Mouse (Mus musculus) midbrain, embryonic 16.5 days (tissue): ENCODE measurements around the gene Wdr63. TPM values are rescaled to one million over a fixed set of nuclear protein-coding genes. Genes with fewer than 3 reads are reported as not detected.

Experiments
- ATAC-seq: fragments of 200-750 bp; cut with Nextera tagmentation; 2 replicates; pipeline ENCODE4 v1.8.0; 2017; ENCODE audit warnings: moderate TSS enrichment
- H3K27ac ChIP-seq: fragments of 300-500 bp; sonication (generic); 2 replicates; pipeline ENCODE4 v1.5.1; 2014; ENCODE audit warnings: mild to moderate bottlenecking, low read length, mixed read lengths
- H3K27me3 ChIP-seq: fragments of 300-500 bp; sonication (generic); 2 replicates; pipeline ENCODE4 v1.6.1; 2014; ENCODE audit warnings: low read depth, low read length, mixed read lengths; ENCODE audit not compliant: control insufficient read depth, insufficient read depth
- H3K36me3 ChIP-seq: fragments of 300-500 bp; sonication (generic); 2 replicates; pipeline ENCODE4 v1.6.1; 2014; ENCODE audit warnings: mild to moderate bottlenecking, low read length, moderate library complexity, mixed read lengths; ENCODE audit not compliant: control insufficient read depth, insufficient read depth
- H3K4me1 ChIP-seq: fragments of 300-500 bp; sonication (generic); 2 replicates; pipeline ENCODE4 v1.6.1; 2014; ENCODE audit warnings: mild to moderate bottlenecking, low read length, mixed read lengths; ENCODE audit not compliant: control insufficient read depth, insufficient read depth
- H3K4me2 ChIP-seq: fragments of 300-500 bp; sonication (generic); 2 replicates; pipeline ENCODE4 v1.6.1; 2014; ENCODE audit warnings: mild to moderate bottlenecking, low read length, mixed read lengths
- H3K4me3 ChIP-seq: fragments of 300-500 bp; sonication (generic); 2 replicates; pipeline ENCODE4 v1.5.1; 2014; ENCODE audit warnings: low read depth, mild to moderate bottlenecking, low read length, moderate library complexity, mixed read lengths
- H3K9ac ChIP-seq: fragments of 300-500 bp; sonication (generic); 2 replicates; pipeline ENCODE4 v1.6.1; 2014; ENCODE audit warnings: low read depth, low read length, mixed read lengths
- H3K9me3 ChIP-seq: fragments of 300-500 bp; sonication (generic); replicated peaks from 2 replicates; pipeline ENCODE4 v1.6.1; 2014; ENCODE audit warnings: mild to moderate bottlenecking, low read length, mixed read lengths; ENCODE audit not compliant: control insufficient read depth, poor library complexity, severe bottlenecking
- WGBS: fragments of 180-500 bp; shearing (Covaris S2); extraction: QIAGEN DNeasy Blood & Tissue Kit; methylation state at CpG from one replicate; pipeline ENCODE4 v1.1.7; 2014; 5-methylcytosine and 5-hydroxymethylcytosine counted together
- polyA plus RNA-seq: library from polyadenylated mRNA; unstranded; fragments of >200 nt; fragmentation: Nextera tagmentation; extraction: Ambion mirVana; gene quantifications from 2 replicates; pipeline ENCODE4 v1.2.1, GENCODE M21; 2015

Wdr63 gene
- polyA plus RNA-seq = 1.1 and 2.1 TPM in 2 replicates

DNA sequence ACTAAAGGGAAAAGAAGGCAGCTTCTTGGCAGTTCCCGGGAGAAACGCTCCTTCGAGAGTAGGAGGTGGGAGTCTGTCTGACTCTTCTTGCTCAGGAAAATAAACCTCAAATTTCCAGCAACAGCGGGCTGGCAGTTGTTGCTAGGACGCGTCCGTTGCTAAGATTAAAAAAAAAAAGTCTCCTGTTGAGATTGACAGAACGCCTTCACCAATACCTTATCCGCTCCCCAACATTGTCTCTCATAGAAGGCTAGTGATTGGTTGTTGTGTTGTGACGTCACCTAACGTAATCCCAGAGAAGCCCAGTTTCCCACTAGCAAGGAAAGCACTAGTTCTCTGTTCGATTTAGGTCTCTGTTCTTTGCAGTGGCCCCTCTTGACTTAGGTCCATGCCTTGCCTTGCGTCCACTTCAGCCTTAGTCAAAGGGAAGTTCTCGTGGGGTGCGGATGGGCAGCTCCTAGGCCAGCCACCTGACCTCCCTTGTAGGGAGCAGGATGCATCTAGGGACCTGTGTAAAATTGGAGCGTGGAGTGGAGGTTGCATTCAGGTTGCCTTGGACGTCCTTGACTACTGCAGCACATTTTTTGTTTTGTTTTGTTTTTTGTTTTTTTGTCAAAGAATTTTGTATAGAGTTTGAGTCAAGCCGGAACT lies at the start of gene Wdr63:
TSS of gene Wdr63 (minus strand) at position 210 of the 651 bp plus-strand sequence.
- Histone ChIP-seq H3K27ac (0 out of 2 replicates have a peak within 1 kb of the TSS, but pooled peaks have one; percentile 13), H3K36me3 (no peaks in the 10 kb centered on the region), H3K27me3 (no peaks in the 10 kb centered on the region), H3K4me1 (peaks cover 5% of the 10 kb centered on the region; the same call in 1 of the 2 replicates), H3K4me3 (peak within 1 kb of the TSS; percentile 44), H3K9ac (peak within 1 kb of the TSS; percentile 56), H3K4me2 (peak within 1 kb of the TSS; percentile 77), H3K9me3 (no peaks in the 10 kb centered on the region)
- peak; percentile 98 for ATAC-seq
- 10% methylated on average over 18 of the region's 18 CpGs for WGBS

DNA sequence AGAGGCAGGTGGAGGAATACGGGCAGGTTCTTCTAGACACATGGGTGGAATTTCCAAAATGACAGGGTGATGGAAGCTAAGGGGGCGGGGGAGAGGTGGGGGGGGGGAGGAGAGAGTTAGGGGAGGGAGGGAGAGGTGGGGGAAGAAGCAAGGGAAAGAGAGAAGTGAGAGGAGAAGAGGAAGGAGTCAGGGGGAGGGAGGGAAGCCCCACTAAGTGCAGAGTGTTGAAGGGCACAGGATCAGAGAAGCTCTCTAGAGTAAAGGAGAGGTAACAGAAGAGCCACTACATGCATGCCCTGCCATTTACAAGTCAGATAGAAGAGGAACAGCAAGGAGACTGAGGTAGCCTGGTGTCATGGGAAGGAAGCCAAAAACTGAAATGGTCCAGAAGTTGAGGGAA lies 48.9 kb upstream of the Wdr63 start:
- 85% methylated on average over 2 of the region's 2 CpGs for WGBS
- no peaks in the 10 kb centered on the region for H3K9me3 ChIP-seq
- no peak for ATAC-seq

DNA sequence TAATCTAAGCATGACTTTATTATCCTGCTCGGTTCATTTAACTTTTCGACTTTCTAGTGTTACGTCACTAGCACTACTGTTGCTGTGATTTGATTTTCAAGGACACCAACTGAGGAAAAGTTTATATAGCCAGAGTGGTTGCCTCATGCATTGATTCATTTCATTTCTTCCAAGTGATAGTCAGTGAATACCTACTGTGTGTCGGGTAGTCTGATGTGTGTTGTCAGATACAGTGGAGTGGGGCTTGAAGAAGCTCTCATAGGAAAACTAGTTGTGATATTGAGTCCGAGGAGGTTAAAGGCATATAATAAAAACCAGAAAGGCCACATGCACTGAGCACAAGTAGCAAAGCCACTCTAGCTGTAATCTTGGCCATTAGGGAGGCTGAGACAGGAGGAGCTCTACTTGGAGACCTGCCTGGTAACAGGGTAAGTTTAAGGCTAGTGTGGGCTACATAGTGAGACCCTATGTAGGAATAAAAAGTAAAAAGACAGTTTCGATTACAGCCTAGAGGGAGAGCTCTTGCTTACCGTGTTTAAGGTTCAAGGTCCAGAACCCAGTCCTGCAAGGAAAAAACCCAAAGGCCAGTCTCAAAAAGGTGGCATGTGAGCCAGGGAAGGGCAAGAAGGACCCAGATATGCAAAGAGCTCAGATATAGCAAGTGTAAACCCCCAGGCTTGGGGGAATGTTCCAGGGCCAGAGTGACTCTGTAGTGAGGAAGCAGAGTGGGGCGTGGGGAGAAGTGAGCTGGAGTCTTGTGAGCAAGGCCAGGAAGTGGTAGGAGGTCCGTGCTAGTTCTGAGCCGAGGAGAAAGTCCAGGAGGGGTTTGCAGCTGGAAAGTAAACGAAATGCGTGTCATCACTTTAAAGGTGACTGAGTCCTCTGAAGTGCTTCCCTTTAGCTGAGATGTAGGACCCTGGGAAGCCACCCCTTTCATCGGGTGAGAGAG lies 48.0 kb upstream of the Wdr63 start:
- H3K4me3 ChIP-seq = no peak overlapping the region
- no peaks in the 10 kb centered on the region for H3K36me3 ChIP-seq
- ATAC-seq = no peak
- 82% methylated on average over 13 of the region's 13 CpGs for WGBS
- peaks cover 12% of the 10 kb centered on the region for H3K27me3 ChIP-seq
- H3K9ac ChIP-seq = no peak overlapping the region
- H3K4me1 ChIP-seq = 0 out of 2 replicates have a peak, but pooled peaks cover 6% of the 10 kb centered on the region
- H3K9me3 ChIP-seq = no peaks in the 10 kb centered on the region
- no peak overlapping the region for H3K27ac ChIP-seq
- no peak overlapping the region for H3K4me2 ChIP-seq

More for the DNA sequence above, 48.9 kb upstream of the Wdr63 start:
- Histone ChIP-seq H3K27me3 (peaks cover 3% of the 10 kb centered on the region; the same call in 1 of the 2 replicates), H3K4me3 (no peak overlapping the region), H3K4me1 (0 out of 2 replicates have a peak, but pooled peaks cover 6% of the 10 kb centered on the region), H3K27ac (no peak overlapping the region), H3K36me3 (no peaks in the 10 kb centered on the region), H3K9ac (no peak overlapping the region), H3K4me2 (no peak overlapping the region)

DNA sequence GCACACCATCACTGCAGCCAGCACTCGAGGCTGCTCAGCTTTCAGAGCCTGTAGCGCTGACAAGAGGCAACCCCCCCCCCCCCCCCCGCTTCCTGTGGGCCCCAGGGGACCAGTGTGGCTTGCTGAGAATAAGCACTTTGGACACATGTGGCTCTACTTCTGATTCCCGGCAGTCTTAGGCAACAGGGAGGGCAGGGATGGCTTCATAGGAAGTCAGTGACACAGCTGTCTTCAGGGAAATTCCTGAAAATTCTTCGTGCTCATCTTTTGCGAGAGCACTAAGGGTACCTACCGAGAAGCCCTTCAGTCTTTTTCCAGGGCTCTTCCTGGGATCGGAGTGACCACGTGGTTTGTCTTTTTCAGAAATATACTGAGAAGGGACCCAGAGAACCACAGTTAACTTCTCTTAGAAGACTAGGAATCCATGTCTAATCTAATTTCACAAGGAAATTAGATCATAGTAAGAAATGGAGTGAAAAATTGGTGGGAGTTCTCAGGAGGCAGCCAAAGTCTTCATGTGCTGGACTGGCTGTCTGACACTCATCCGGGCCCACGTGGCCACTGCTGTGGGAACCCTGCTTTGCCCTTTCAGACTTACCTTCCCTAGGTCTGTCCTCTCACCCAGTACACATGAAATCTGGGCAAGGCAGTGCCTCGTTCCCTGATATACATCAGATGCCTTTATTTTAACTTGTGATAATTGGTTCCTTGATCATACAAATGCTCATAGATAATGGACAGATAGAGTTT lies 46.1 kb upstream of the Wdr63 start:
- Histone ChIP-seq H3K4me3 (no peak overlapping the region), H3K4me2 (peak overlapping the region; percentile 31), H3K36me3 (no peaks in the 10 kb centered on the region), H3K9me3 (no peaks in the 10 kb centered on the region), H3K4me1 (peaks cover 14% of the 10 kb centered on the region), H3K27ac (no peak overlapping the region), H3K9ac (no peak overlapping the region), H3K27me3 (peaks cover 18% of the 10 kb centered on the region)
- ATAC-seq = no peak
- 26% methylated on average over 12 of the region's 12 CpGs for WGBS

DNA sequence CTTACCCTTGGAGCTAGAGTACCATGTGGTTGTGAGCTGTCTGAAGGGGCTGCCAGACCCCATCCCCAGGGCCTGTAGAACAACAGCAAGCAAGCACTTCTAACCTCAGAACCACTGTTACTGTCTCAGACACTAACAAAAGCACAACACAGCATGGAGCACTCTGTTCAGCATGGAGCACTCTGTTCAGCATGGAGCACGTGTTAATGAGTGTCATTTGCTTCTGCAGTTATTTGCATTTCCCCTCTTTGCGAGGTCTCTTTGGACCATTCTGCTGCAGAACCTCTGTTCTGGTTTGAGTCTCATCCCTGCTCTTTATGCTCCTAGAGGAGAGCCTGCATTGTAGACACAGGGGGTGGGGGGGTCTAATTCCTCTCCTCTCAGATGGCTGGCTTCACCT lies 45.0 kb upstream of the Wdr63 start:
- H3K27ac ChIP-seq = no peak overlapping the region
- H3K9ac ChIP-seq = no peak overlapping the region
- no peak overlapping the region for H3K4me3 ChIP-seq
- no peak overlapping the region for H3K4me2 ChIP-seq
- 84% methylated on average over 2 of the region's 2 CpGs for WGBS
- H3K9me3 ChIP-seq = no peaks in the 10 kb centered on the region
- no peak for ATAC-seq
- no peaks in the 10 kb centered on the region for H3K36me3 ChIP-seq
- peaks cover 18% of the 10 kb centered on the region for H3K27me3 ChIP-seq
- peaks cover 14% of the 10 kb centered on the region for H3K4me1 ChIP-seq

DNA sequence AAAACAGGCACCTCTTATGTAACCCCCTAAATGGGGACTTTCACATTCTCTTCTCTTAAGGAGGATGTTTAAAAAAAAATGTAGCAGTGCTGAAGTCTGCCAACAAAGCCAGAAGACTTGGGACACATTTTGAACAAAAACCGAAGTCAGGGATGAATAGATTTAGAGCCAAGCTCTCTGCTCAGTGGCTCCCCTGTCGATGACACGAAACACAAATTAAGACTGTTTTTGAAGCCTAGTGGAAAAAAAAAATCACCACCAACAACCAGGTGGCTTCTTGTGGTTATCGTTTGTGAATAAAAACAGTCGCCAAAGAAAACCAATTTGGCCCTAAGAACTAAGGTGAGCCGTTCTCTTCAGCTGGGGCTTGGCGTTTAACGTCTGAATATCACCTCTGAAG lies 44.4 kb upstream of the Wdr63 start:
- no peak overlapping the region for H3K27ac ChIP-seq
- H3K36me3 ChIP-seq = no peaks in the 10 kb centered on the region
- H3K9me3 ChIP-seq = no peaks in the 10 kb centered on the region
- no peak overlapping the region for H3K9ac ChIP-seq
- no peak overlapping the region for H3K4me3 ChIP-seq
- H3K27me3 ChIP-seq = peaks cover 18% of the 10 kb centered on the region
- WGBS = 87% methylated on average over 8 of the region's 8 CpGs
- peaks cover 14% of the 10 kb centered on the region for H3K4me1 ChIP-seq
- no peak for ATAC-seq
- H3K4me2 ChIP-seq = no peak overlapping the region

DNA sequence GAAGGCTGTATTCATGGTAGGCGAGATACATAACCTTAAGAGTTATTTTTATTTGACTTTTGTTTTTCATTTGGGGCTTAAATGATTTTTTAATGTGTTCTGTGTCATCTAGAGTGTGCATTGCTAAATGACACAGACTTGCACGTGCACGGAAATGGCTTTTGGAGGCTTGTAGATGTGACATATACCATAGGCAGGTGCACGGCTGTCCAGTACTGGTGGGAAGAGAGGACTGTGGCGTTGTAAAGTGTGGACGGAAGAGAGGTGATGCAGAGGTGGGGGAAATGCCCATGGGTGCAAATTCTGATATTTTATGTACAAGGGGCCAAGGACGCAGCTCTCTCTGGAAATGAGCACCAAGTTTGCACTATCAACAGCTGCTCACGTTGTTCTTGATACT lies 43.8 kb upstream of the Wdr63 start:
- H3K36me3 ChIP-seq = no peaks in the 10 kb centered on the region
- ATAC-seq = no peak
- peaks cover 18% of the 10 kb centered on the region for H3K27me3 ChIP-seq
- H3K4me3 ChIP-seq = no peak overlapping the region
- H3K4me2 ChIP-seq = no peak overlapping the region
- 93% methylated on average over 8 of the region's 8 CpGs for WGBS
- H3K27ac ChIP-seq = no peak overlapping the region
- no peak overlapping the region for H3K9ac ChIP-seq
- H3K9me3 ChIP-seq = no peaks in the 10 kb centered on the region
- H3K4me1 ChIP-seq = peaks cover 14% of the 10 kb centered on the region

DNA sequence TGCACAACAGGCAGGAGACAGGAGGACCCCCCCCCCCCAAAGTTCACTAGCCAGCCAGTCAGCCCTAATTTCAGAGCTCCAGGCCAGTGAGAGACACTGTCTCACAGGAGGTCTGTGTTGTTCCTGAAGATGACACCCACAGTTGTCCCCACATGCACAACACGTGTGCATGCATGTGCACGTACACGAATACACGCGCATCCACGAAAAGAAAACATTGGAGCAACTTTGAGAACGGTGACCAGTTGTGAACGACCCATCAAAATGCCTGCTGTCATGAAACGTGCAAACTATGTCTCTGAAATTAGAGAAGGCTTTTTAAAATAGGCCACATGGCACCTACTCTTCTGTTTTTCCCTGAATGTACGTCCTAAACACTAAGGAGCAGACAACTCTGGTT lies 43.4 kb upstream of the Wdr63 start:
- no peak overlapping the region for H3K4me3 ChIP-seq
- H3K36me3 ChIP-seq = no peaks in the 10 kb centered on the region
- 95% methylated on average over 10 of the region's 10 CpGs for WGBS
- H3K4me1 ChIP-seq = peaks cover 14% of the 10 kb centered on the region
- H3K9me3 ChIP-seq = no peaks in the 10 kb centered on the region
- H3K27ac ChIP-seq = no peak overlapping the region
- H3K27me3 ChIP-seq = peaks cover 18% of the 10 kb centered on the region
- no peak overlapping the region for H3K9ac ChIP-seq
- H3K4me2 ChIP-seq = no peak overlapping the region
- no peak for ATAC-seq
